Mouse (Mus musculus) liver, adult 2 months (tissue): ENCODE results near the gene Zbtb8os.

Source experiments
- CTCF ChIP-seq: fragments of 200-500 bp; IDR thresholded peaks from 2 replicates; pipeline ENCODE4 v1.5.1; 2011; ENCODE audit warnings: low read depth, low read length, control low read depth
- POLR2A ChIP-seq: fragments of 200-500 bp; IDR thresholded peaks from 2 replicates; pipeline ENCODE4 v1.6.1; 2011; ENCODE audit warnings: low read length, control low read depth; ENCODE audit not compliant: insufficient read depth; ENCODE audit errors: extremely low read depth

- TF ChIP-seq POLR2A: no peak
- no peak for TF ChIP-seq CTCF
Measured at GRCm38 (mm10) chr4:129286001-129286682, 49.4 kb upstream of the Zbtb8os start.
